Mouse (Mus musculus) right cerebral cortex, adult 2 months (tissue): ENCODE measurements at regions not wholly inside any gene's neighbourhood (a gene's known extent, or its start where the extent isn't known, plus 50 kb on each side); places are given as distances from the start of the nearest gene placed in this dataset.

Source experiments
- DNase-seq, 2 experiments: peaks; one replicate each; pipeline ENCODE4 v3.0.0; 2021 to 2022; ENCODE audit warnings: low spot score in 2 of 2

GRCm38 (mm10) chrX:47536130-47536529 is 356.6 kb downstream of the Smarca1 start:
- no peak for DNase-seq

- DNase-seq: no peak
Measured at GRCm38 (mm10) chrX:47495056-47495455, 397.7 kb downstream of the Smarca1 start.

GRCm38 (mm10) chrX:47482728-47483127 is 410.0 kb downstream of the Smarca1 start:
- peak; percentile 17 to 24 for DNase-seq

- DNase-seq: no peak
Measured at GRCm38 (mm10) chrX:47478226-47478625, 414.5 kb downstream of the Smarca1 start.

GRCm38 (mm10) chrX:47466721-47467499 is 425.9 kb downstream of the Smarca1 start:
- DNase-seq: no peak

- DNase-seq: no peak
Measured at GRCm38 (mm10) chrX:47461660-47462490, 430.9 kb downstream of the Smarca1 start.
